Mouse (Mus musculus) T-cell, adult 66 days (primary cell): ENCODE measurements around the gene Slc7a6. TPM values are rescaled to one million over a fixed set of nuclear protein-coding genes. Genes with fewer than 3 reads are reported as not detected.

Experiments
- total RNA-seq, 2 experiments: library from RNA; stranded (reverse); gene quantifications; 3 replicates in 1 of 2; 4 replicates in 1 of 2; pipeline ENCODE4 v1.2.4; 2023

The Slc7a6 gene
- 10 to 100 TPM; 40.7 to 41.6 TPM for total RNA-seq

GRCm38 (mm10) chr8:106168356-106169016, at the start of gene Slc7a6:
Gene Slc7a6, plus strand, starts transcription at chr8:106168857.

GRCm38 (mm10) chr8:106136156-106137130, 32.2 kb upstream of the Slc7a6 start, which contains the start of gene Esrp2:
Gene Esrp2, minus strand, starts transcription at chr8:106136974.

GRCm38 (mm10) chr8:106149801-106150652, 18.6 kb upstream of the Slc7a6 start, which contains the start of gene Pla2g15:
Gene Pla2g15, plus strand, starts transcription at chr8:106150399.

GRCm38 (mm10) chr8:106210821-106211345, 42.2 kb downstream of the Slc7a6 start, which contains the start of the genes Slc7a6os and Prmt7:
Gene Slc7a6os, minus strand, starts transcription at chr8:106210935.
Gene Prmt7, plus strand, starts transcription at chr8:106210936.

Other genes starting within 250 kb of the Slc7a6 start
- gene Ctrl, start 235.0 kb upstream of the Slc7a6 start, total RNA-seq, result 1 to 10 TPM in 1 of 2 experiments, not detected in 1; 2.9 TPM
- gene Psmb10, start 230.4 kb upstream of the Slc7a6 start, total RNA-seq, result 100 to 1,000 TPM; 159 to 185 TPM
- under 1 TPM; 0.41 to 0.56 TPM for gene Lcat, start 225.5 kb upstream of the Slc7a6 start, total RNA-seq
- 10 to 100 TPM; 13.5 to 17.9 TPM for gene Slc12a4, start 202.8 kb upstream of the Slc7a6 start, total RNA-seq
- gene Dpep3, start 189.4 kb upstream of the Slc7a6 start, total RNA-seq, result not detected
- 10 to 100 TPM; 16.3 to 19.8 TPM for gene Dus2, start 177.5 kb upstream of the Slc7a6 start, total RNA-seq
- not detected for gene Dpep2nb, start 162.9 kb upstream of the Slc7a6 start, total RNA-seq
- 1 to 10 TPM; 8.3 to 9.5 TPM for gene Ddx28, start 157.0 kb upstream of the Slc7a6 start, total RNA-seq
- gene Nfatc3, start 110.0 kb upstream of the Slc7a6 start, total RNA-seq, result 100 to 1,000 TPM; 205 to 213 TPM
- gene Esrp2, start 31.9 kb upstream of the Slc7a6 start, total RNA-seq, result under 1 TPM; 0.68 to 0.76 TPM
- 1 to 10 TPM; 5.8 to 6.0 TPM for gene Pla2g15, start 18.5 kb upstream of the Slc7a6 start, total RNA-seq
- 10 to 100 TPM; 71.4 to 77.8 TPM for gene Slc7a6os, start 42.1 kb downstream of the Slc7a6 start, total RNA-seq
- gene Prmt7, start 42.1 kb downstream of the Slc7a6 start, total RNA-seq, result 10 to 100 TPM; 31.2 to 34.2 TPM
- gene Smpd3, start 169.1 kb downstream of the Slc7a6 start, total RNA-seq, result under 1 TPM in 1 of 2 experiments, not detected in 1; 0.17 TPM
- gene Zfp90, start 246.5 kb downstream of the Slc7a6 start, total RNA-seq, result 1 to 10 TPM; 6.5 to 8.4 TPM